Mouse (Mus musculus) ovary, postnatal 14 days (tissue): ENCODE data around the gene Gm614.

Source experiments
- DNase-seq: peaks from one replicate; pipeline ENCODE4 v3.0.0; 2022; ENCODE audit warnings: low spot score

The Gm614 gene

DNA sequence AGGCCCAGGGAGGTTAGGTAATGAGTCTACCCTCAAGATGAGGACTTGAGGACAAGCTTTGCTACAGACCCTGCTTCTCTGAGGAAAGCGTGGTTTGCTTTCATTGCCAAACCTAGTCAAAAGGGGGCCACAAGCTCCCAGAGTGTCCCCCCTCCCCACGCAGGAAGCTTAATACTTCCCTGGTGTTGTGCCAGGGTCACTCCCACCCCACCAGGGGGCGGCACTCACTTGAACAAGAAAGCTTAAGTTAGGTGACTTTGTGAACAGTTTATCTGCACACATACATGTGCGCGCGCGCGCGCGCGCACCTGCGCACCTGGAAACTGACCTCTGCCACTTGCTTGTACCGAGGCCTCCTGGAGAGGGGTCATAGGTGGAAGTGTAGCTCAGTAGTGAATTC is 7.2 kb downstream of the Gm614 start:
- no peak for DNase-seq

DNA sequence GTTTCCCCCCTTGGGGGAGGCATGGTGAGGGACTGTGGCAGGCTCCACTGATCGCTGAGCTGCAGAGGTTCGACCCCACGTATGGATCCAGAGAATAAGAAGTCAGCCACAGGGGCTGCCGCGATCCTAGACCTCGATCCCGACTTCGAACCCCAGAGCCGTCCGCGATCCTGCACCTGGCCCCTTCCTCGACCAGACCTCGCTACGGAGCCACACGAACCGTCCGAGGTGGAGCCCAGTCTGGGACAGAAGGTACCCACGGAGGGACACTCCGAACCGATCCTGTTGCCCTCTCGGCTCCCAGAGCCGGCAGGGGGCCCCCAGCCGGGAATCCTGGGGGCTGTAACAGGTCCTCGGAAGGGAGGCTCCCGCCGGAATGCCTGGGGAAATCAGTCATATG is 9.1 kb downstream of the Gm614 start:
- no peak for DNase-seq

DNA sequence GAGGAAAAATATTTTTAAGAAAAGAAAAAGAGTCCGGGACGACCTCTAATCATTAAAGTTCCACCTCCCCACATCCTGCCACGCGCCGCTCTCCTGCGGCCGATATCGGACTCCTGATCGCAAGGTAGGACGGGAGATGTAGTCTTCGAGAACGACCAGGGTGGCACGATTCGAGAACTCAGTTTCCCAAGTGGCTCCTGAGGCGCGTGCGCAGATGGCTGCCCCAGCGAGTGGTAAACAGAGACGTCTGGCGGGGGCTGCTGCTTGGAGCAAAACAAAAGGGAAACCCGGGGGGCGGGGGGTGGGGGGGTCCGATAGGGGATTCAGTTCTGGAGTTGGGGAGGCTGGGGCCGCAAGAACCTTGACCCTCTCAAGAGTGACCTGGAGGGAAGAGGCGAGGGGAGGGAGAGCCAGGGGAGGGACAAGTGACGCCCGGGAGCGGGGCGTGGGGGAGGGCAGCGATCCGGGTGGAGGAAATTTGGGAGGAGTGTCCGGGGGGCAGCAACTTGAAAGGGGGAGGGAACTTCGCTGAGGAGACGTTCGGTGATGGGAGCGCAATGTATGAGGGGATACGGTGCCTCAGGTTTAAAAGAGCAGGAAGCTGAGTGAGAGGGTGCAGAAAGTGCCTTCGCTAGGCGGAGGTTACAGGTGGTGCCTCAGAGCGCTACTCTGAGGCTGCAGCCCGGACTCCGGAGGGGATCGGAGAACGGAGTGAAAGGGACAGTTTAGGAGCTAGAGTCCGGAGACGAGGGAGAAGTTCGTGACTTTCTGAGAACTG is 9.7 kb downstream of the Gm614 start, which contains the start of gene Foxo4:
Foxo4 (plus strand) TSS at position 577 of the 778 bp plus-strand sequence.
- peak; percentile 64 for DNase-seq

DNA sequence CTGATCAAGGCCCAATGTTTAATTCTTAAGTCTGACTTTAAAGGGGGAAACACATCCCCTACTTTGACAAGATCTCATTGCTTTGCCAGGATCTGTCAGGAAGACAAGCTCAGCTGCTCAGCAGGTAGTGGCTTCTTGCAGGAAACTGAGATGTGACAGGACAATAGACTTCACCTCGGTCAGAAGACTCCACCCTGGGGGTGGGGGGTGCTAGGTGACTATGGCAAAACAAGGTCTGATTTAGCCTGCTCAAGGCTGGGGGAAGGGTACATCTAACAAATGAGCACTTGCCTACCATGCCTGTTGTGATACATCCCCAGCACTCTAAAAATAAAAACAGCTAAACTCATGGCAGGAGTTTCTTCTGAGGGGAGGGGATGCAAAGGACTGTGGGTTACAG is 18.8 kb downstream of the Gm614 start:
- DNase-seq = no peak

DNA sequence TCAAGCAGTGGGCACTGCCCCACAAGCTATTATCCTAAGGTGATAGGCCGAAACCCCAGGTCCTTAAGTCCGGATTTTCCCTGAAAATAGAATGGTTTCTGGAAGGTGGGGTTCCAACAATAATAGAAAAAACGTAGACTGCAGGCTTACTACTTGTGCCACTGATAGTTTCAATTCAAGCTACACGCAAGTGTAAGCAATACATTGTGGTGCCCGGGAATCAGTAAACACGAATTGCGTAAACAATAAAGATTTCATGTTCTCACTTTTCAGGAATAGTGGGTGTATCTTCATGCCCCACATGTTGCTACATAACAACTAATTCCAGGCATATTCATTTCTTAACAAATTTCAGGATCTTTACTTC is 41.0 kb downstream of the Gm614 start:
- no peak for DNase-seq

DNA sequence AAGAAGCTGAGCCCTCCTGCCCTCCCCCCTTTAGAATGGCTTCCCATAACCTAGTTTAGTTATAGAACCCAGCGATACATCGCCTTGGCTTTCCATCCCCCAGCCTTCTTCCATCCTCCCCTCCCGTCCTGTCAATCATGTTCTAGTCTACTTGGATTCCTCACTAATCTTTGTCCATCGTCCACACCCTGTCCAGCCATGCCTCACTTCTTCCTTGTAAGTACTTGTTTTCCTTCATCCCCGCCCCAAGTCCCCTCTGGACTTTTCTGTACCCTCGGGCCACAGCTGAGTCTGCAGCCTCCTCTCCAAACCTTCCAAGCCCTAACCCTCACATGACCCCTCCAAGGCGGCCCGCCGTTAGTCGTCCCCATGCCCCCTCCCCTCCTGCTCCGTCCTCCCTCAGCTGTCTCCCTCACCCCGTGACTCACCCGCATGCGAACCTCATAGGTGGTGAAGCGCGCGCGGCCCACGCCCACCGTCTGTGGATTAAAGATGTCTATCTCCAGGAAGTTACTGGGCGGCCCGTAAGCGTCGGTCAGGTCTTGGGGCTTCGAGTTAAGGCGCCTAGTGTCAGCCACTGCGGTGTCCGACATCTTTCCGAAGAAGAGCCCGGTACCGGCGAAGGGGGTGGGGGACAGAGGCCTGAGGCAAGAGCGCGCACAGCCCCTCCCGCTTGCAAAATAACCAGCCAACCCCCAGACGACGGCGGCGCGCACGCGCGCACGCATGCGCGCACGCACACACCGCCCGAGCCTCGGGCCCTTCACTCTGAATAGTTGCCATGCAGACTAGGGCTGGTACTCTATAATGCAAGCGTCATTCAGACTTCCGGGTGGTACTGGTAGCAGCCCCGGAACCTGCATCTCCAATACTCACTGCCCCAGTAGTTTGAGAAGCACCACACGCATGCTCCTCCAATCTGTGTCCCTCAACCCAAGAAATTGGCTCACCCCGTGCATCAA is 41.7 kb downstream of the Gm614 start, which contains the start of gene Snx12:
Snx12 (minus strand) TSS at position 730 of the 962 bp plus-strand sequence.
- peak; percentile 77 for DNase-seq
